Mouse (Mus musculus): Measurements from ENCODE around the gene Evi5l.

Evi5l gene

DNA sequence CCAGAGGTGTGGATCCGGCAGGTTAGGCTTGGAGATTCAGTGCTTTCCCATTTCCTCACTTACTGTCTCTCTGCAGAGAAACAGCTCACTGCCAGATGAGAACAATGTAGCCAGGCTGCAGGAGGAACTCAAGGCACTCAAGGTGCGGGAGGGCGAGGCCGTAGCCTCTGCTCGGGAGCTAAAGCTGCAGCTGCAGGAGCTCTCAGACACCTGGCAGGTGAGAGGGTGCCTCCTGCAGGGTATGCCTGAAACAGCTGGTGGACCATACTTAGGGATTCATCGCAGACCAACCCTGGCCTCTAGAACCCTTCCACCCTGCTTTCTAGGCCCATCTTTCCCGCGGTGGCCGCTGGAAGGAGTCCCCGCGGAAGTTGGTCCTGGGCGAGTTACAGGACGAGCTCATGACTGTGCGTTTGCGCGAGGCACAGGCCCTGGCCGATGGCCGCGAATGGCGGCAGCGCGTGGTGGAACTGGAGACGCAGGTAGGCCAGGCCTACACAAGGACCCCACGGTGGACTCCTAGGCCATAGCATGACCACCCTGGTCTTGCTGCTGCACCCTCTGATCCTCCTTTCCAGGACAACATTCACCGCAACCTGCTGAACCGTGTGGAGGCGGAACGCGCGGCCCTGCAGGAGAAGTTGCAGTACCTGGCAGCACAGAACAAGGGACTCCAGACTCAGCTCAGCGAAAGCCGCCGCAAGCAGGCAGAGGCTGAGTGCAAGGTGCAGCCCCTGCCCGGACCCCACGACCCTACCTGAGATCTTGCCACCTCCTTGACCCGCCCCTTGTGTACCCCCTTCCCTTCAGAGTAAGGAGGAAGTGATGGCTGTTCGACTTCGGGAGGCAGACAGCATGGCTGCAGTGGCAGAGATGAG lies 39.1 kb downstream of the Evi5l start:
- DNase-seq, result no peak

DNA sequence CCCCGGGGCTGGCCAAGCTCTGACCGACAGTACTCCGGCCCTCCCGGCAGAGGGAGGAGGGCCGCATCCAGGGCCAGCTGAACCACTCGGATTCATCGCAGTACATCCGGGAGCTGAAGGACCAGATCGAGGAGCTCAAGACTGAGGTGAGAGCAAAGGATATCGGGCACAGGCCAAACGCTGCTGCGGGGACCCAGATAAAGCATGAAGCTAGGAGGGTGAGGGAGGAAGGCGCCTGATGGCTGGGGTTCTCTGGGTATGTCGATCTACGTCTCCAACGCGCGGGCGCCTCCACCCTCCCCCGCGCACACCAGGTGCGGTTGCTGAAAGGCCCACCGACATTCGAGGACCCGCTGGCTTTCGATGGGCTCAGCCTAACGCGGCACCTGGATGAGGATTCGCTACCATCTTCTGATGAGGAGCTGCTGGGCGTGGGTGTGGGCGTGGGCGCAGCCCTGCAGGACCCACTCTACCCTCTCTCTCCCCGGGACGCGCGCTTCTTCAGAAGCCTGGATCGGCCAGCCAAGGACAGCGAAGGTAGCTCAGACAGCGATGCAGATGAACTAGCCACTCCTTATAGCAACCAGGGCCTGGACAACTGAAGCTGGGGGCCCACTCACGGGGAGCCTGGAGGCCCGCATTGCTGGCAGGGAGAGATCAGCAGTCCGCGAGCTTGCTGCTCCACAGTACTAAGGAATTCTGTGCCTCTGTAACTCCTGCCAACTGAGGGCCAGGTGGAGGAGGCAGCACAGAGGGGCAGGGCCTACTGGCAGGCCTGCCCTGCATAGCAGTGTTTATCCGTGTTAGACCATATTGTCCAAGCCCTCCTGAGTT lies 40.0 kb downstream of the Evi5l start:
- no peak for DNase-seq

GRCm38 (mm10) chr8:4207016-4207350 lies 40.6 kb downstream of the Evi5l start:
- DNase-seq, result no peak

GRCm38 (mm10) chr8:4211097-4211496 lies 44.7 kb downstream of the Evi5l start:
- DNase-seq, result no peak

GRCm38 (mm10) chr8:4212809-4213209 lies 46.4 kb downstream of the Evi5l start:
- DNase-seq, result no peak

DNA sequence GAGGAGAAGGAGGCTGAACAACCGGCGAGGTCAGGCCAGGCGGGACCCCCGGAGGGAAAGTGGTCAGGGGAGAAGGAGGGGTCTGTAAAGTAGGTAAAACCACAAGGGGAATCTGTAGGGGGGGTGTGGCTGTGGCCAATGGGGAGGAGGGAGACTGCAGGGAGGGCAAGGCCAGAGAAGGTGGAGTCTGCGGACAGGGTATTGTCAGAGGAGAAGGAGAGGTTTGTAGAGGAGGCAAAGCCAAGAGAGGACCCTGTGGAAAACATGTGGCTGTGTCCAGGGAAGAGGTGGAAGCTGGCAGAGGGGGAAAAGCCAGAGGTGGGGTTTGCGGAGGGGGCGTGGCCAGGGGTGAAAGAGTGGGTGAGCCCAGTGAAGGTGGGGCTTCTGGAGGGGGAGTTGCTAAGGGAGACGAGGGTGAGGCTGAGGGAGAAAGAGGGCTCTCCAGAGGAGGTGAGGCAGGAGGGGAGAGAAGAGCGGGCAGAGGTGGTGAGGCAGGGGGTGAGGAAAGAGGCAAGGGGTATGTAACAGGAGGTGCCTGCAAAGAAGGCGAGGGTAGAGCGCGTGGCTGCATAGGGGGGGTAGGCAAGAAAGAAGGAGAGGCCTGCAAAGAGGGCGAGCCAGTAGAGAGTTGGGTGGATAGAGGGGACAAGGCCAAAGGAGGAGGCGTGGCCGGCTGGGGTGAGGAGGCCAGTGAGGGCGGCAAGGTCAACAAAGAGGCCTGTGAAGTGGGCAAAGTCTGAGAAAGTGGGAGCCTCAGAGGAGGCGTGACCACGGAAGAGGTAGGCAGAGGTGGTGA lies 47.0 kb downstream of the Evi5l start:
- DNase-seq, result peak; percentile 52

- DNase-seq, result peak; percentile 41
These were observed 47.9 kb downstream of the Evi5l start for GRCm38 (mm10) chr8:4214006-4214980.

DNA sequence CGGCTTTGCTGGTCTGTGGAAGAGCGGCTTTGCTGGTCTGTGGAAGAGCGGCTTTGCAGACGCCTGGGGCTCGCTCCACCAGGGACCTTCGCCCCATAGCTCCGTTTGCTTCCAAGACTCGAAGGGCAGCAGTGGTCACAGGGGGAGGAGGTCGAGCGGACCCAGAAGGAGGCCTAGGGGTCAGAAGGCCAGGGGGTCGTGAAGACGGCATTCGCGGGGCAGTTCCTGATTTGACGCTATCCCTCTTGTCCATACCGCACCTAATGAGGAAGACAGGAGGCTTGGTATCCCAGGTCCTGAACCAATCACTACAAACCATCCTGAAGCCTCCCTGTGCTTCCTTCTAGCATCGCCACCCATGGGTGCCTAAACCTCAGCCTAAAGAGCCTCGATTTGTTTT lies 49.9 kb downstream of the Evi5l start:
- DNase-seq, result no peak

DNA sequence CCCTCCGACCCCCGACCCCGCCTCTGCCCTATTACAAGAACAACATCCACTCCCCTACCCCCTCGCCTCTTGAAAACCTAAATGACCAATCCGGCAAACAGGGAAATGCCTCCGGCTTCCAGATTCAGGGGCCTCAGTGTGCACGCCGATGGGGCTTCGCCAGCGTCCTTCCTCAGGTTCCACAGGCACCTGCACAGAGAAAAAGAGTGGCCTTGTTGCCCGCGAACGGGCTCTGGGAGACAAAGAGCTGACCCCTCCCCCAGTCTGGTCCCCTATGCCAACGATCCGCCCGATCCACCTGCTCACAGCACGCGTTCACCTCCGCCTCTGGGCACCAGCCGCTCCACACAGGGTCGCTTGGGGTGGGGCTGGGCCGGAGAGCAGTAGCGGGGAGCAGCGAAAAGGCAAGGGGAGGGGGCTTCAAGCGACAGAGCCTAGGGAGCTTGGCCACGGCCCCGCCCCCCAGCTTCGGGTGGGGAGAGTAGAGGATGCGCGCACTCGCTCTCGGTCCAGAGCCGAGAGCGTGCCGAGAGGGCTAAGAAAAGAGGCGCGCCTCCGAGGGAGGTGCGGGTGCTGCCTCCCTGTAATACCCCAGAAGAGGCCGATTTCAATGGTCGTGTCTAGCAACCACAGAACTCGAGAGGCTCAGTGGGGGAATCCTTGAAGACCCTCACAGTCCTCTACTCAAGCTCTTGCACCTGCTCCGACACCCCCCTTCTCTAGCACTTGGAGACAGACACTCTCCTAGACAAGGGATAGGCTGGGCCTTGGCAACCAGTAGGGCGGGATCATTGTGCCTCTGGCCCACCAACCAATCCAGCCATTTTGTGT lies 50.6 kb downstream of the Evi5l start, which contains the start of gene Prr36:
Gene Prr36 (minus strand): TSS at position 669 of the 831 bp plus-strand sequence.
- no peak for DNase-seq

GRCm38 (mm10) chr8:4219617-4220016 lies 53.2 kb downstream of the Evi5l start:
- DNase-seq, result no peak

GRCm38 (mm10) chr8:4222059-4222458 lies 55.7 kb downstream of the Evi5l start:
- no peak for DNase-seq

- no peak for DNase-seq
These were observed 60.0 kb downstream of the Evi5l start for GRCm38 (mm10) chr8:4226323-4226722.

- DNase-seq, result no peak
These were observed 60.5 kb downstream of the Evi5l start, which contains the start of gene Lrrc8e for GRCm38 (mm10) chr8:4226739-4227347. Lrrc8e (plus strand) TSS chr8:4226827.

DNA sequence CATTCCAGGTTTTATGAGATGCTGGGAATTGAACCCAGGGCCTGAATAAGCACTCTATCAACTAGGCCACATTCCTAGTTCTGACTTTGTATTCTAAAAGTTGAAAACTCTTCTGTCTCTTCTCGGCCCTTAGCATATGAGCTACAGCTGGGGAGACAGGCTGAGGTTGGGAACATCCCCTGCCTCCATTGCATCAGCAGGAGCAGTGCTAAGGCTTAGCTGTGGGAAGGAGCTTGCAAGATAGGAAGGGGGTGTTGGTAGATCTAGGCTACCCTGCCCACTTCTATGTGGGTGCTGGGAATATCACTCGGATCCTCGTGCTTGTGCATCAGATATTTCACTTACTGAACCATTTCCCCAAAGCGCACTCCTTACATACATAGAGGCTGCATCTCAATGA lies 61.6 kb downstream of the Evi5l start:
- DNase-seq, result no peak

GRCm38 (mm10) chr8:4229784-4230183 lies 63.4 kb downstream of the Evi5l start:
- no peak for DNase-seq

DNA sequence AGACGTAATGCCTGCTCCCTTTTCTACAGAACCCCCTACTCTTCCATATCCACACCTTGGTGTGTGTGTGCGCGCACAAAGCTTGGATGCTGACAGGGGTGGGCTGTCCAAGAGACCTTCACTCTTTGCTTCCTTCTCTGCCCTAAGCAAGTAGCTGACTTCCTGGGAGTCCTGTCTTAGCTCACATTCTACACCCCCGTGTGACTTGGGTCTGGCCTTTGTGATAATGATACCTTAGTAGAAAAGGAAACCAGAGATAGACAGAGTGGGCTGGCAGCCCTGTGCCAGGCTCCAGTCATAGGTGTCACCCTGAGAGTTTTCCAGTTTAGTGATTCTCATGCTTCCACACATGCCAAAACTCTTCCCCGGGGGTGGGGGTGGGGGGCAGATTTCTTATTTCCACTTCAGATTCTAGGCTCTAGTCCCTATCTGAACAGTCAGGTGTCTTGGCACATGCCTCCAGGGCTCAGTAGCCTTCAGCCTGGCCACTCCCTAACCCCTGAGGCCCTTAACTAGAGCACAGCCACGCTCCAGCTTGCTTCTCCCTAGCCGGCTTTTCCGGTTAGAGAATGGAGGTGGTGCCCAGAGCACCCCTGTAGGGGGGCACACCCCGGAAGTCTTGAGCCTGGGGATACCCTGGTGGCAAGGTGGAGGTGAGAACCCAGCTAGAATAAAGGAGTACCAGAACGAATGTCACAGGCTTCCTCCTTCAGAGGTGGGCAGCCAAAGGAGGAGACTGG lies 64.4 kb downstream of the Evi5l start:
- DNase-seq, result no peak

DNA sequence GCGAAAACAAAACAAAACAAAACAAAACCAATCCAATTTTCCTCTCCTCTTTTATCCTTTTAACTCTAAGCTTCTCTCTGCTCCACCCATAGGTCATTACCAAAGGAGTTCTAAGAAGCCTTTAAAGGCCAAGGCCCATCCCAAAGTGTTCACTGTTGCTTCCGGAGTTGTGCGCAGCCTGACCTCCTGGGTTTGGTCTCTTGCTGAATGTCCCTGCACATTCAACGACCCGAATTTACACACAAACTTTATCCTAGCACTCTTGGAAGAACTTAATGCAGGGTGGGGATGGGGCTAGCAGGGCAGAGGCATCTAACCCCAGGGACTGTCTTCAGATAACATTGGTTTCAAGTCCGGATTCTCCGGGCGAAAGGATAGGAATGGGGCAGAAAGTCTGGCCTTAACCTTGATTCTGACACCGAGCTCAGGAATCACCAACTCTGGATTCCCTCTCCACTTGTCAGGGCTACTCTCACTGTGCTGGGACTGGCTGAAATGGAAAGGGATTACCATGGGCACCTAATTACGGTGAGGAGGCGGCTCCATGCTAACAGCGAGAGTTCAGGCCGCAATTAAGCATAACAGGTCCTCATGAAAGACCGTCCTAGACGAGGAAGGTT lies 71.6 kb downstream of the Evi5l start:
- DNase-seq, result no peak

GRCm38 (mm10) chr8:4238434-4239192 lies 72.2 kb downstream of the Evi5l start, which contains the start of the genes Map2k7 and Gm49320:
Map2k7 (plus strand) TSS chr8:4238740.
Gm49320 (plus strand) TSS chr8:4238865.
- DNase-seq, result peak; percentile 100
